Mouse (Mus musculus) telencephalon, adult 2 months (tissue): ENCODE measurements around the gene Irgq.
A peak's percentile ranks its signal among the peaks of the same experiment; 100 is the strongest.
"Not testable (repeated sequence)": the region's sequence is repeated elsewhere in the genome, so short reads cannot be mapped to it uniquely, and the experiment has no call there.

Experiments used
- DNase-seq: peaks from one replicate; pipeline ENCODE4 v3.0.0-alpha.2; 2011; ENCODE audit warnings: low read depth, low spot score

The Irgq gene

DNA sequence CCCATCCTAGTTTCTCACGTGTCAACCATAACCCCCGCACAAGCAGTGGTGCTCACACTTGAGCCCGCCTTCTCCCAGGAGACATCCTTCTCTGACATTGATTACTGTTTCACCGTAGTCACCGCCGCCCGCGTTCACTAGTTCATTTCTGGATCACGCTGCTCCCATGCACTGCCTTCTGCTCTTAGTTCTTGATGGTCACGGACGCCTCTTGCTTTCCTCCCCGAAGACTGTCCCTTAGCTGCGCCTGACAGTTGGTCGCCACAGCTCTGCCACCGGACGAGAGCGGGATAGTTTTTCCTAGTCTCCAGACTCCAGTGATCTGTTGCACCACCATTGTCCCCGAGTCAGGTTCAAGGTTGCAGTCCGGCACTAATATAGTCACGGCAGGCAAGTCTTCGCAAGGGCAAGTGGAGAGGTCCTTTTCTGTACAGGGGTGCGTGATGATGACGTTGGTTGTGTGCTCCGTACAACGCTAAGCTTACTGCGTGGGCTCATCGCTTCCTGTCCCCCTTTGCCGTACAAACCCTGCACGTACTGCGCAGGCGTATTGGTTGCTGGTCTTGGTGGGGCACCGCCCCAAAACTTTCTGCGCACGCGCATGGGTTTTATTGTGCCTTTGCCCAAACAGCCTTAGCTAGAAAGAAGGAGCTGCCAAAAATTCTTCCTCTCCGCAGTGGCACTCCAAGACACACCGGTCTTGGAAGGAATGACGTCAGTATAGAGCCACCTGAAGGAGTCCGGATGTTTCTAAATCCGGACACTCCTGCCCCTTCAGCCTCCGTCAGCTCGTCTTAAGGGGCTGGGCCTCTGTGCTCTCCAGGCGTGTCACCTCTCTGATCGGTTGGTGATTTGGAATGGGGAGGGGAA, at the start of gene Irgq:
Gene Irgq, plus strand, starts transcription at position 628 of the 870 bp plus-strand sequence.
- DNase-seq = peak; percentile 100

DNA sequence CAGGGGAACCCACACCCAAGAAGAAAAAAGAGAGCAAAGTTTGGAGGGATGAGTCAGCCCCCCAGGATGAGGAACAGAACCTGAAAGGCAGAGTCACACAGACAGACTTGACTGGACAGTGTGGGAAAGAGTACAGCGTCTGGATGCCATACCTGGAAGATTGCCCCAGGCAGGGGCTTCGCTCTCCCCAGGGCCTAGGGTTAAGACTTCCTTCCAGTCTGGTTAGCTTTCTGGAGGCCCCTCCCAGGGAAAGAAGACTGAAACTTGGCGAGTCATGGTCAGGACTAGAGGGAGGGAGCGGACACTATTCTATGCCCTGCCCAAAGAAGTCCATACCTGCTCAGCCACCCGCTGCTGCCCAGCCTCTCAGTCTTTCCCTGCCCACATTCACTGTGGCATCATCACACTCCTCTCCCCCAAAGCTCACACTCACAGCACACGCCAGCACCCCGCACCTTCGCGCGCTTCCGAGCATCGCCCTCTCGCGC, 49.5 kb upstream of the Irgq start:
- no peak for DNase-seq

DNA sequence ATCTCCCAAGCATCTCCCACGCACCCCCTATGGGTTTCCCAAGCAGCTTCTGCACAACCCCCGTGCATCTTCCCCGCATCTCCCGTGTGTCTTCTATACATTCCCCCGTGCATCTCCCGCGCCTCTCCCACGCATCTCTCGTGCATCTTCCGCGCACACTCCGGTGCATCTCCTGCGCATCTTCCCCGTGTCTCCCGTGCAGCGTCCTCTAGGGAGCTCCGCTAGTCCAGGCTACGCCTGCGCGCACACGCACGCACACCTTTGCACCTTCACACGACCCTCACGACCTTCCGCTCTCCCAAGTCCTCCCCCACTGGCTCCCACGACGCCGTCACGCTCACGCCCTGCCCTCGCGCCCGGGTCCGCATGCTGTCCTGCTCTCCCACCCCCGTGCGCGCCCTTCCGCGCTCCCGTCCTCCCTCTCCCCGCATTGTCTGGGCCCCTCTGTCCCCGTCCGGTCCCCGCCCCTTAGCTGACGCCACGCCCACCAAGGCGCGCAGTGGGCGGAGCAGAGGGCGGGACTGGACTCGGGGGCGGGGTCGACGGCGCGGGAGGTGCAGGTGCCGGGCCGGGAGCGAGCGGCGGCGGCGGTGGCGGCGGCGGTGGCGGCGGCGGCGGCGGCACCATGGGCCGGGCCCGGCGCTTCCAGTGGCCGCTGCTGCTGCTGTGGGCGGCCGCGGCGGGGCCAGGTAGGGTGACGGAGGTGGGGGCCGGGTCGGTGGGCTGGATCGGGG, 48.8 kb upstream of the Irgq start, which contains the start of gene Cadm4:
Gene Cadm4, plus strand, starts transcription at position 550 of the 734 bp plus-strand sequence.
- DNase-seq = peak; percentile 74

DNA sequence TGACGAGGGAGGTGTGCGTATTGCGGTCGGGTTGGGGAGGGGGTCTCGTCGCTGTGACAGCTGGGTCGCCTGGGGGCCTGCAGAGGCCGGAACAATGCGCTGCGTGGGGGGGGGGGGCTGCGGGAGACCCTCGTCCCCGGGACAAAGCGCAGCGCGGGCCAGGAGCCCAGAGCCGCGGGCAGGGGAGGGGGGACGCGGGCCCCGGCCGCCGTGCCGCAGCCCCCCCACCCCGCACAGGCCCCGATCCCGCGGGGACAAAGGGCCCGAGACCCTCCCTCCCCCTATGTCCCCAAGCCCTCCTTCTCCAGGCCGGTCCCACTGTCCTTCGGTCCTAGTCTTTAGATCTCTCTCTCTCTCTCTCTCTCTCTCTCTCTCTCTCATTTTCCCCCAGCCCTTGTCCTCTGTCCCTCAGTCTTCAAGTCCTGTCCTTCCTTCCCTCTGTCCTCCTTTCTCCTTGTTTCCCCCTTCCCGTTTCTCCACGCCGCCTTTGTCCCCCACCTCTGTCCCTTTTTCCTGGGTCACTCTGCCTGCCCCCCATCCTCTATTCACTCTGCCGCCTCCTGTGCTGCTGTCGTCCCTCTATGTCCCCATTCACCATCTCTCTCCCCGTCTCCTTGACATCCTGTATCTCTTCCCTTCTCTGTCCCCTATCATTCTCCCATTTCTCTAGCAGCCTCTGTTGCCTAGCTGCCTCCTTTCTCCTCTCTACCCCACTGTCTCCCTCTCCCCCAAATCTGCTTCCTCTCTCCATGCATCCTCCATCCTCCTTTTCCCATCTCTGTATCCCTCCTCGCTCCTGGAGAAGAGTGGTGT, 48.1 kb upstream of the Irgq start:
- DNase-seq = no peak

DNA sequence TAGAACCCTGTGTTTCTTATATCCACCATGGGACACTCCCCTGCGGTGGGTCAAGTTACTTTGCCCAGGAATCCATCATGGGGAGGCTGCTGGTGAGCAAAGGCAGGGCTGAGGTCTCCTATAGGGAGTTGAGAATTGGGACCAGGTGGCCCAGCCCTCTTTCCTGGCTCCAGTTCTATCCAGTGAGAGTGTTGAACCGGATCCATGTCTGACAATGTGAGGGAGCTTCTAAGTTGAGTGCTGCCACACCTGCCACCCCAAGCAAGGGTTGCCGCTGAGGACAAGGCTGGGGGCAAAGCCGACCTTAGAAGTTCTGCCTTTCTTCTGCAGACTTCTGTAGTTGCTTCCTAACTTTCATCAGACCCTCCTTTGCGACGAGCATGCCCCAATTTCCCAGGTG, 47.2 kb upstream of the Irgq start:
- DNase-seq = not testable (repeated sequence)

DNA sequence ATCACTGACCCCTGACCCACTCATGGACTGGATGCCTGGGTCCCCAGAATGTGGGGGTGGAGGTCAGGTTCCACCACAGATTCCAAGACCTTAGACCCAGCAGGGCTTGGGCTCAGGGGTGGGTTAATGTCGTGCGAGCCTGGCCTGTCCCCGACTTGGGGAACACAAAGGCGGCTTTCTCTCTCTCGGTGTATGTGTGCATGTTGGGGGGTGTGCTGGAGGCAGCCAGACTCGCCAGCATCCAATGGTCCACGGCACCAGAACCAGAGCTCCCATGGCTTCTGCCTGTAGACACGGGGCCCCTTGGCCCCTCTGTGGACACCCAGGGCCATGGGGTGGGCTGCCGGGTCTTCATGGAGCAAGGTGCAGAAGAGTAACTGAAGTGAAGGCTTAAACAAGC, 45.0 kb upstream of the Irgq start:
- no peak for DNase-seq

DNA sequence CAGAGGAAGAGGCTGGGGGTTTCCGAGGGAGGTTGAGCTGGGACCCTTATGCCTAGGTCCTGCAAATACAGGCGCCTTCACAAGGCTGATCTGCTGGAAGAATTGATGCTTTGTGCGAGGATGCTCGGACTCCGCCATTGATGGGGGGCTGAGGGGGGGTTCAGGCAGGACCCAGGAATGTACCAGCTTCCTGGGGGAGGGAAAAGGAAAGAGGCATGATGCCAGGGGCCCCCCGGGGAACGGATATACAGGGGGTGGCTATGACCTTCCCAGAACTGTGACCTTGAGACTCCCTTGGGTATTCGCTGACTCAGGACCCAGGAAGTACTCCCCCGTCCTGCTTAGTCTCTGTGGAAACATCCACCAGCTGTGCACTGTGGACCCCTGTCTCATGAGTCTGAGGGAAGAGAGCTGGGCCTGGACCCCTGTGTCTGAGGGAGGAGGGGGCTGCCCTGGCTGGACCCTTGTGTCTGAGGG, 43.8 kb upstream of the Irgq start:
- DNase-seq = no peak

DNA sequence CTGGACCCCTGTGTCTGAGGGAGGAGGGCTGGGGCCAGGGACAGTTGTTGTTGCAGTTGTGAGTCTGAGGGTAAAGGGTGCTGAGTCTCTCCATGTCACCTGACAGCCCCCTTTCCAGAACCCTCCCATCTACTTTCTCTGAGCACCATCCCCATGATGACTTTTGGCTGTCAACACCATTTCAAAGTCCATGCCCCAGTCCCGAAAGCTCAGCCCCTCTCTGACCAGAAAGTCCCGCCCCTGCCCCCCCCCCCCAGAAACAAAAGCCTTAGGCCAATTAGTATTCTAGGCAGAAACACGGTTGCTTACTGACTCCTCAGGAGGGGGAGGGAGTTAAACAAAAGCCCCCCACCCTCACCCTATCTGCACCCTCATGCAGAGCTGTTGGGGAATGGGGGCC, 43.1 kb upstream of the Irgq start:
- no peak for DNase-seq

DNA sequence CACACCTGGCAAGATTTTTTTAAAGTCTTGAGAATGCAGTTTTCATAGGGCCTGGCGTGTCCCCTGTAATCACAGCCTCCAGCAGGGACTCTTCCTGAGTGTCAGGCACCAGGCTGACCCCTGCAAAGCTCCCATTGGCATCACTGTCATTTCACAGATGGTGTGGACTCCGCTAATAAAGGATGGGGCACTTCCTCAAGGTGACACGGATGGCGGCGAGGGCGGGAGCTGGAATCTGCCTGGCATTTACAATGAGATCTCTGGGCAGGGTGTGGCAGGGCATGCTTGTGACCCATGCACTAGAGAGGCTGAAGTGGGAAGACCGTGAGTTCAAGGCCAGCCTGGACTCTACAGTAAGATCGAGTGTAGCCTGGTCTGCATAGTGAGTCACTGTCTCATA, 42.2 kb upstream of the Irgq start:
- DNase-seq = no peak

DNA sequence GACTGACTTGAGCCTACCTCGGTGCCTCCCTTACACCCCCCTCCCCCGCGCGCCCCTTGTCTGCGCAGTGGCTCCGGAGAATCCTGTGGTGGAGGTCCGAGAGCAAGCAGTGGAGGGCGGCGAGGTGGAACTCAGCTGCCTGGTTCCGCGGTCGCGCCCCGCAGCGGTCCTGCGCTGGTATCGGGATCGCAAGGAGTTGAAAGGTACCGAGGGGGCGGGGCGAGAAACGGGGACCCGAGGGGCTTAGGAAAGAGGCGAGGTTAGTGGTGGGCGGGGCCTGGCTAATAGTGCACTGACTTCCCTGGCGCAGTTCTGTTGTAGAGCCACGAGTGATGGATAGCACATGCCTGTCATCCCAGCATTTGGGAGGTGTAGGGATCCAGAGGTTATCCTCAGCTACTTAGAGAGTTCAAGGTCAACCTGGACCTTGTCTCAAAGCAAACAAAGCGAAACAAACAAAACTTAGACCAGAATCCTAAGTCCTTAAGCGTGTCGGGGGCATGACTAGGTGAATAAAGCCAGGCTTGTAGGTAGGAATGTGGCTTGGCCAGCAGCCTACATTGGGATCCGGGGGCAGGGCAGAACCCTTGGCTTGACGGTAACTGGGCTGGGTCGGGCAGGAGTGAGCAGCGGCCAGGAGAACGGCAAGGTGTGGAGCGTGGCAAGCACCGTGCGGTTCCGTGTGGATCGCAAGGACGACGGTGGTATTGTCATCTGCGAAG, 30.5 kb upstream of the Irgq start:
- DNase-seq = no peak

DNA sequence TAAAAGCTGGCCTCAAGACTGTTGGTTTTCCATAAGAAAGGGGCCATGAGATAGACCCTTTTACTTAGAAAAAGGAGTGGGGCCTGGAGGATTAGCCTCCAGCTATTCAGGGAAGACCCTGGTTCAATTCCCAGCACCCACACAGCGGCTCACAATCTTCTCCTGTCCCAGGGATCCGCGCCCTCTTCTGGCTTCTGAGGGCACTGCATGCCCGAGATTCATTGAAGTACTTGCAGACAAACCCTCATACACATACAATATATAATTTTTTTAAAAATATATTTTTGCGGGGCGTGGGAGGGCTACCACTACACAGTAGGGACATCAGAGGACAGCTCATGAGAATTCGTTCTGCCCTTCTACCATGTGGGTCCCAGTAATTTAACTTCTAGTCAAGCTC, 29.6 kb upstream of the Irgq start:
- DNase-seq = no peak

DNA sequence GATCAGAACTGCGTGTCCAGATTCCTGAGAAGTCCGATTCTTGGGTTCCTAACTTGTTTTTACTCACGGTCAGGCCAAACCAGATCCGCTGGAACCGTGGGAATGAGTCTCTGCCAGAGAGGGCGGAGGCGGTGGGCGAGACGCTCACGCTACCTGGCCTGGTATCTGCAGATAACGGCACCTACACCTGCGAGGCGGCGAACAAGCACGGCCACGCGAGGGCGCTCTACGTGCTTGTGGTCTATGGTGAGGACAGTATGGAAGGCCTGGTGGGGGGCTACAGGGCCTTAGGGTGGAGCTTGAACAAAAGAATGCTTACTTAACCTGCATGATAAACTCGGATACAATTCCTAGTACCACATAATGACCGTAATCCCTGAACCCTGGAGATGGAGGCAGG, 29.0 kb upstream of the Irgq start:
- DNase-seq = no peak

DNA sequence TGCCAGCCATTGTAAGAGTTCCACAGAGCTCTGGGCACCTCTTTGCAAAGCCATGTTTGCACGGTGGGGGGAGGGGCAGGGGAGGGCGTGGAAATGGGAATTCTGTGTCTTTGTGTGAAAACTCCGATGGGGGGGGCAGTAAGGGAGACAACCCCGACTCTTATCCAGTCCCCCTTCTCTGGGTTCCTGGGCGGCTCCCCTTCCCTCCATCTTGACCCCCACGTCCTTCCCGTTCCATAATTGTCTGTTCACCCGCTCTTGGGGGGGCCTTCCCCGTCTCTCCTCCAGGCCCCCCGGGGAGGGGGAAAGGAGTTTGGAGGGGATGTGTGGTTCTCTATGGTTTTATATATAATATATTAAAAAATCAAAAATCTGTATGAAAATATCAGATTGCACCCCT, 26.5 kb upstream of the Irgq start:
- no peak for DNase-seq

DNA sequence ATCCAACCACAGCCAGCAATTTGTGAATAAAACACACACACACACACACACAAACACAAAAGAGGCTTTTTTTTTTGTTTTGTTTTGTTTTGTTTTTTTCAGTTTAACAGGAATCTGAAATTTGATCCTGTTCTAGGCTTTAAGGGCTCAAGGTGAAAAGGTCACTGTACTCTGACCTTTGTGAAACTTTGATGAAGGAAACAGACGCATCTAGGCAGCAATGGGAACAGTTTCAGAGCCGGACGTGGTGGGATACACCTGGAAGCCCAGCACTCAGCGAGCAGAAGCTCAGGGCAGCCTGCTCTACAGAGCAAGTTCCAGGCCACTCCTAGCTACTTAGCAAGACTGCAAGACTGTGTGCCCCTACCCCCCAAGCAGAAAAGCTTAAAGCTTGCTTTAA, 25.6 kb upstream of the Irgq start:
- DNase-seq = no peak

DNA sequence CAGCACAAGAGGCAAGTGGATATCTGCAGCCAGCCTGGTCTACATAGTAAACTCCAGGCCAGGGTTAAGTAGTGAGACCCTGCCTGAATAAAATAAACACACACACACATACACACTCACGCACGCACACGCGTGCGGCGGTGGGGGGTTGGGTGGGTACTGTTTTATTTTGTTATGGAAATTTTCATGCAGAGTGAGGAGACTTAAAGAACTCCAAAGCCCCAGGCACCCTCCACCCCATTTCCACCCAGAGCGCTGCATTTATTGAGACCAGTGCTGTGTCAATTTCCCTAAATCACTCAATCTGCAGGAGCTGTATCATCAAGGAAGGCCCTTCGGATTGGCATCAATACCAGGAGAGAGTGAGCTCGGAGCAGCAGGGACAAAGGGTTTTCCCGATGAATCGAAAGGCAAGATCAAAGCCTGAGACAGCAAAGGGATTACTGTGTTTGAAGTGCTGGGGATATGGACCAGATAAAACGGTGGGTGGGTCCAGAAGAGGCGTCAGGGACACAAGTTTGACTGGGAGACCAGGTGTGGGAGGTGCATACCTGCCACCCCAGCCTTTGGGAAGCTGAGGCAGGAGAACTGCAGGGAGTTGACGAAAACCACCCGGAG, 24.9 kb upstream of the Irgq start:
- DNase-seq = no peak

DNA sequence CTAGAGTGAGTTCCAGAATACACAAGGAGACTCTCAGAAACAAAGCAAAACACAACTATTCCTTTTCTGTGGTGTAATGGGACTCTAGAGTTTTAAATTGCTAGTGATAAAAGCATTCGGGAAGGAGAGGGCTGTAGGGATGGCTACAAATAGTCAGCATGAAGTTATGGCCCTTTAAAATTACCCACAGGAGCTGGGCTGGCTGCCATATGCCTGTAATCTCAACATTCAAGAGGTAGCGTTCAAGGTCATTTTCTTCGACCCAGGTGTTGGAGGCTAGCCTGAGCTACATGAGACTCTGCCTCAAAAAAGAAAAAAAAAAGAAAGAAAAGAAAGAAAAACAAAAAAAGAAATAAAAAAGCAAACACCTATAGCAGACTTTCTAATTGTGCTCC, 24.4 kb upstream of the Irgq start:
- no peak for DNase-seq

DNA sequence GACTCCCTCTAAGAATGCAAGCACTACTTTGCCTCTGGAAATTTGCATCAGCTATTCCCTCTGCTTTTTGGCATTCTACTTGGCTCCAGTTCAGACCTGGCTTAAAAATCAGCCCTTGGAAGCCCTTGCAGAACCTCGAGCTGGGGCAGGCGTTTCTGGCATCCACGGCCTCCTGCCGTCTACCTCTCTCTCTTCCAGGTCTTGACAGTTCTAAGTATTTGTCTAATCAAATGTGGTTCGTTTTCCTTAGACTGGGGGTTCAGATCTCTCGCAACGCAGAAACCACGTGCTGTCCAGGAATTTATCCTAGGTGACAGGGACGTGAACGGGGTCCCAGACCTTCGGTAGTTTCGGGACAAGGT, 24.0 kb upstream of the Irgq start:
- DNase-seq = no peak

DNA sequence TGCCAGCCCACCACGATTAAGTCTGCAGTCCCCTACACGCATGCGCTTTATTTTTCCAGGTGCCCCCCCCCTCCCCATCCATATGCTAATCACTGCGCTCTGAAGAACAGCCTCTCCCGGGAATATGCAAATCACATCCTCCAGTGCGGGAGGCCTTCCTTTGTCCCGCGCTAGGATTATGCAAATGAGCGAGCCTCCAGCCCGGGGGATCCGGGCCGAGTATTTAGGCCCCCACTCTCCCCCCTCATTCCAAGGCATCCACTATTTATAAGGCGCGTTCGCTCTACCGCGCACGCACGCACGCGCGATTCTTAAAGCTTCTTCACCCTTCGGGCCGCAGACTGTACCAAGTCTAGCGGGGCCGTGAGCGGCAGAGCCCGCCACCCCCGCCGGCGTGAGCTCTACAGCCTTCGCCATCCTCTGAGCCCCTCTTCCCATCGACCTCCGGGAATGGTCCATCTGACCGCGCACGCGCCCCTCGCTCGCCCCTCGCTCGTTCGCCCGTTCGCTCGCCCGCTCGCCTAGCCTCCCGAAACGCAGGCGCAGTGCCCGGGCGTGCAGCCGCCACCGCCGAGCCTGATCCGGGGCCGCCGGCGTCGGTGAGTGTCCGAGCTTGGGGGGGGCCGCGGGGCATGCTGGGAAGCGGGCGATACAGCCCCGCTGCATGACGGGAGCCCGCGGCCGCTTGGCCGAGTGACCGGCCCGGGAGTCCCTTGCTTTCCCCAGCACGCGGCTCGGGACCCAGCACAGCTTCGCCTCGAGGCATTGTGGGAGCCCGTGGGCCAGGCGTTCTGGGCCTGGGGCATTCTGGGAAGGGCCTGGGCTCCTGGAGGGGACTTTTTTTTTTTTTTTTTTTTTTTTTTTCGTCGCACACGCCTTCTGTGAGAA, 23.4 kb upstream of the Irgq start, which contains the start of gene Zfp428:
Gene Zfp428, plus strand, starts transcription at position 169 of the 888 bp plus-strand sequence.
- DNase-seq = peak; percentile 88

DNA sequence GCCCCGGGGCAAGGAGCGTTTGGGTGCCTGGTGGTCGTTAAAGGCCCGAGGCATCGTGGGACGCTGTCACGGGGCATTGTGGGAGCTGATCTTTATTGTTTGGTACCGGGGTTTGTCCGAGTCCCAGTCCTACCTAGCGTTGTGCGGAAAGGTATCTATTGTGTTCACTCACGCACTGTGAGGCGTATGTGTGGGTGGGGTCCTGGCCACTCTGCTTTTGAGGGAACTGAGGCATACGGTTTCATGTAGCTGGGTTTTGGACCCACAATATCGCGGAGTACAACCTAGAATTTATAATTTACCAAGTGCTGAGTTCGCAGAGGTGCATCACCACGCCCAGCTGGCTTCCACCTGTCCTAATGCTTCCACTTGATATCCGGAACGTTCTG, 22.8 kb upstream of the Irgq start:
- no peak for DNase-seq

DNA sequence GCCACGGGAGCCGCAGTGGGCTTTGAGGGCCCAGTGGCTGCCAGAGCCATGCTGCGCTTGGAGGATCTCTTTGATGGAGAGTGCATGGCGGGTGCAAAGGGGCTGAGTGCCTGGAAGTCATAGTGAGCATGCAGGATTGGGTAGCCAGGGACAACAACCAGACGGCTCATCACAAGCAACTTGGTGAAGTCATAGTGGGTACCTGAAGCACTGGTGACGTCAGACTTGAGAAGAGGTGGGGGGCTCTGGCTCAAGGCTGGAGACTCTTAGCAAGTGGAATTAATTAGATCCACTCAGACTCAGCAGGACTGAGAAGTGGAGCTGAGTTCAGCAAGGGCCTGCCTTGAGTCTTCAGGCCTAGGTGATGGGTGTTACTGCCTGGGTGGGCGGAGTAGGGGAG, 18.1 kb upstream of the Irgq start, which contains the start of gene AC161166.1:
Gene AC161166.1, minus strand, starts transcription at position 101 of the 400 bp plus-strand sequence.
- DNase-seq = no peak
